In the genomic region with DNA sequence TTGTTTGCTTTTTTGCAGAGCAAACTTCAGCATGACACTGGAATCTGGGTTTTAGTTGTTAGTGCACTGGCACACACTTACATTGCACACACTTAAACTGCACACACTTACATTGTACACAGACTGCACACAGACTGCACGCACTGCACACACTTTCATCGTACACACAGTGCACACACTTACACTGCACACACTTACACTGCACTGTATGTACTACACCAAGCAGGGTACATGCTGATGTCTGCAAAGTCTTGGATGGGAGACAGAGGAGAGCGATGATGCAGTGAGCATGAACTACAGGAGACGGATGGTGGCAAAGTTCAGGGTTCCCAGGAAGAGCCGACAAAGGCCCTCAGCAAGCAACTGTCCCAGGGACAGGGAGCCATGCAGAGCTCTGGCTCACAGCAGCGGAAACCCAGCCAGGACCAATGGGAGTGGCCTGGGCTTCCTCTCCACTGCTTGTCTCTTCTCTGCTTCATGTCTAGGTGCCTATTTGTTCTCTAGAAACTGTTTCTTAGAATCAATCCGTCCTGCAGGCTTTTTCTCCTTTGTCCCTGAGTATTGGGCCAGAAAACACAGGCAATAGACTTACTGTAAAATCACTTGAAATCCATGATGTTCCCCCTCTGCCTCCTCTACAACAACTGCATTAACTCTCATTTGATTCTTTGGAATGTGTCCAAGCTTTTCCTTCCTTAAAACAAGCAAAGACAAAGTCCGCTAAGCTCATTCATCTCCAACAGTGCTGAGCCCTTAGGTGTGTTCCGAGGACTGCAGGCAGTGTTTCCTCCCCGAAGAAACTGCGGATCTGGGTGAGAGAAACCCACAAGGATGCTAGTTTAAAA, we compare ENCODE assay signal across 14 mouse cellular contexts. TPM values are rescaled to one million over a fixed set of nuclear protein-coding genes. Genes with fewer than 3 reads are reported as not detected.
DNase-seq lines count a peak whose midpoint lies in the region; ATAC-seq and TF ChIP-seq lines count a peak whose summit lies in the region.
"Had no signal": no experiment of that assay in that cellular context is flagged by ENCODE, and none has a peak within 500 bp of the region (broad histone marks: within the 10 kb centered on the region; RNA-seq: fewer than 3 reads in every experiment).

No protein-coding gene starts in this region.

- no peak overlapping the region for H3K4me2 ChIP-seq in forebrain, embryonic 14.5 days (ENCODE audit: low read length)
- no peak overlapping the region for H3K4me2 ChIP-seq in forebrain, embryonic 12.5 days
- no peak overlapping the region for H3K4me2 ChIP-seq in midbrain, embryonic 11.5 days
- H3K4me2 ChIP-seq in midbrain, embryonic 13.5 days (replicated peaks), result no peak overlapping the region
- H3K4me2 ChIP-seq in intestine, postnatal 0 days (replicated peaks; ENCODE audit: low read depth), result 0 out of 2 replicates have a peak overlapping the region, but pooled peaks have one; percentile 1
- no peak overlapping the region for H3K4me2 ChIP-seq in liver, embryonic 12.5 days
- H3K4me2 ChIP-seq: embryonic facial prominence, embryonic 15.5 days; limb, embryonic 12.5 days; neural tube, embryonic 13.5 days had no signal

- ATAC-seq in forebrain, embryonic 14.5 days, result no peak; the same call in 1 of the 2 replicates
- ATAC-seq in forebrain, embryonic 12.5 days (ENCODE audit: low FRiP score), result no peak
- no peak for ATAC-seq in midbrain, embryonic 11.5 days (ENCODE audit: low FRiP score)
- ATAC-seq in midbrain, embryonic 13.5 days, result no peak
- ATAC-seq in intestine, postnatal 0 days, result no peak
- no peak for ATAC-seq in liver, embryonic 12.5 days

- H3K27ac ChIP-seq in forebrain, embryonic 14.5 days (ENCODE audit: low read depth, low read length), result no peak overlapping the region
- no peak overlapping the region for H3K27ac ChIP-seq in forebrain, embryonic 12.5 days
- no peak overlapping the region for H3K27ac ChIP-seq in midbrain, embryonic 11.5 days (ENCODE audit: low read depth, low read length)
- no peak overlapping the region for H3K27ac ChIP-seq in midbrain, embryonic 13.5 days
- H3K27ac ChIP-seq in intestine, postnatal 0 days (ENCODE audit: low read depth, low read length), result no peak overlapping the region
- H3K27ac ChIP-seq in liver, embryonic 12.5 days, result no peak overlapping the region
- H3K27ac ChIP-seq: embryonic facial prominence, embryonic 15.5 days; gastrocnemius, adult 2 months; limb, embryonic 12.5 days; macrophage; neural tube, embryonic 13.5 days had no signal

- WGBS in forebrain, embryonic 14.5 days, result 47% methylated on average over 11 of the region's 11 CpGs
- WGBS in forebrain, embryonic 12.5 days, result 68% methylated on average over 11 of the region's 11 CpGs
- WGBS in midbrain, embryonic 11.5 days, result 79% methylated on average over 11 of the region's 11 CpGs
- WGBS in midbrain, embryonic 13.5 days, result 72% methylated on average over 11 of the region's 11 CpGs
- WGBS in intestine, postnatal 0 days, result 50% methylated on average over 11 of the region's 11 CpGs
- 74% methylated on average over 11 of the region's 11 CpGs for WGBS in liver, embryonic 12.5 days (ENCODE audit: insufficient replicate concordance)

- H3K9ac ChIP-seq in forebrain, embryonic 14.5 days (ENCODE audit: low read length), result no peak overlapping the region
- no peak overlapping the region for H3K9ac ChIP-seq in forebrain, embryonic 12.5 days
- H3K9ac ChIP-seq in midbrain, embryonic 11.5 days (ENCODE audit: low read length), result no peak overlapping the region
- H3K9ac ChIP-seq in midbrain, embryonic 13.5 days (replicated peaks), result no peak overlapping the region
- no peak overlapping the region for H3K9ac ChIP-seq in intestine, postnatal 0 days (ENCODE audit: low read depth, low read length)
- H3K9ac ChIP-seq in liver, embryonic 12.5 days, result no peak overlapping the region
- H3K9ac ChIP-seq: embryonic facial prominence, embryonic 15.5 days; limb, embryonic 12.5 days; neural tube, embryonic 13.5 days had no signal

- H3K9me3 ChIP-seq in forebrain, embryonic 14.5 days (replicated peaks; ENCODE audit: control insufficient read depth, low read length), result no peaks in the 10 kb centered on the region
- no peaks in the 10 kb centered on the region for H3K9me3 ChIP-seq in forebrain, embryonic 12.5 days
- no peaks in the 10 kb centered on the region for H3K9me3 ChIP-seq in midbrain, embryonic 11.5 days (ENCODE audit: control insufficient read depth, low read length)
- no peaks in the 10 kb centered on the region for H3K9me3 ChIP-seq in midbrain, embryonic 13.5 days
- no peaks in the 10 kb centered on the region for H3K9me3 ChIP-seq in intestine, postnatal 0 days (ENCODE audit: control insufficient read depth)
- no peaks in the 10 kb centered on the region for H3K9me3 ChIP-seq in liver, embryonic 12.5 days (replicated peaks)
- H3K9me3 ChIP-seq: embryonic facial prominence, embryonic 15.5 days; limb, embryonic 12.5 days; neural tube, embryonic 13.5 days had no signal

- no peak overlapping the region for H3K4me3 ChIP-seq in forebrain, embryonic 14.5 days (ENCODE audit: low read depth, low read length)
- H3K4me3 ChIP-seq in forebrain, embryonic 12.5 days (replicated peaks), result no peak overlapping the region
- H3K4me3 ChIP-seq in midbrain, embryonic 11.5 days (ENCODE audit: low read depth, low read length), result no peak overlapping the region
- H3K4me3 ChIP-seq in midbrain, embryonic 13.5 days (replicated peaks), result no peak overlapping the region
- H3K4me3 ChIP-seq in intestine, postnatal 0 days (ENCODE audit: low read depth, low read length), result no peak overlapping the region
- H3K4me3 ChIP-seq in liver, embryonic 12.5 days, result no peak overlapping the region
- H3K4me3 ChIP-seq: embryonic facial prominence, embryonic 15.5 days; gastrocnemius, adult 2 months; limb, embryonic 12.5 days; neural tube, embryonic 13.5 days had no signal

- no peaks in the 10 kb centered on the region for H3K27me3 ChIP-seq in forebrain, embryonic 14.5 days (replicated peaks; ENCODE audit: control insufficient read depth, insufficient read depth, low read length)
- no peaks in the 10 kb centered on the region for H3K27me3 ChIP-seq in forebrain, embryonic 12.5 days
- no peaks in the 10 kb centered on the region for H3K27me3 ChIP-seq in midbrain, embryonic 11.5 days (ENCODE audit: control insufficient read depth, insufficient read depth, low read length)
- no peaks in the 10 kb centered on the region for H3K27me3 ChIP-seq in midbrain, embryonic 13.5 days
- H3K27me3 ChIP-seq in intestine, postnatal 0 days (replicated peaks; ENCODE audit: control insufficient read depth, insufficient read depth, low read length), result no peaks in the 10 kb centered on the region
- peaks cover 9% of the 10 kb centered on the region; the same call in 1 of the 2 replicates for H3K27me3 ChIP-seq in liver, embryonic 12.5 days (replicated peaks)
- H3K27me3 ChIP-seq: CH12.LX; embryonic facial prominence, embryonic 15.5 days; limb, embryonic 12.5 days; neural tube, embryonic 13.5 days had no signal

- TF ChIP-seq CTCF in intestine, postnatal 0 days (IDR thresholded peaks at IDR 0.05; ENCODE audit: low read depth), result no peak

- DNase-seq in forebrain, embryonic 14.5 days (ENCODE audit: low spot score), result peak; percentile 19
- DNase-seq in midbrain, embryonic 11.5 days (ENCODE audit: low spot score, missing footprints), result peak; percentile 76
- DNase-seq in kidney, postnatal 4 days, result peak; percentile 31 to 42
- DNase-seq: gastrocnemius, adult 2 months; layer of hippocampus, adult 9-11 months had no signal

- H3K4me1 ChIP-seq in forebrain, embryonic 14.5 days (ENCODE audit: control insufficient read depth, insufficient read depth, low read length), result peaks cover 6% of the 10 kb centered on the region
- peaks cover 12% of the 10 kb centered on the region; the same call in 1 of the 2 replicates for H3K4me1 ChIP-seq in forebrain, embryonic 12.5 days
- H3K4me1 ChIP-seq in midbrain, embryonic 11.5 days (ENCODE audit: control insufficient read depth, insufficient read depth, low read length), result no peaks in the 10 kb centered on the region
- H3K4me1 ChIP-seq in midbrain, embryonic 13.5 days (replicated peaks), result peaks cover 8% of the 10 kb centered on the region; the same call in 1 of the 2 replicates
- no peaks in the 10 kb centered on the region for H3K4me1 ChIP-seq in intestine, postnatal 0 days (replicated peaks; ENCODE audit: control insufficient read depth, insufficient read depth, low read length)
- H3K4me1 ChIP-seq in liver, embryonic 12.5 days, result peaks cover 10% of the 10 kb centered on the region
- H3K4me1 ChIP-seq: limb, embryonic 12.5 days had no signal

- no peaks in the 10 kb centered on the region for H3K36me3 ChIP-seq in forebrain, embryonic 14.5 days (ENCODE audit: control insufficient read depth, insufficient read depth, low read length)
- no peaks in the 10 kb centered on the region for H3K36me3 ChIP-seq in forebrain, embryonic 12.5 days (replicated peaks)
- H3K36me3 ChIP-seq in midbrain, embryonic 11.5 days (ENCODE audit: control insufficient read depth, insufficient read depth, low read length), result no peaks in the 10 kb centered on the region
- no peaks in the 10 kb centered on the region for H3K36me3 ChIP-seq in midbrain, embryonic 13.5 days
- no peaks in the 10 kb centered on the region for H3K36me3 ChIP-seq in intestine, postnatal 0 days (ENCODE audit: control insufficient read depth, insufficient read depth)
- H3K36me3 ChIP-seq in liver, embryonic 12.5 days, result no peaks in the 10 kb centered on the region
- H3K36me3 ChIP-seq: embryonic facial prominence, embryonic 15.5 days; limb, embryonic 12.5 days; neural tube, embryonic 13.5 days had no signal

RNA-seq across cellular contexts. Expression of a gene that starts 20.1 kb away (rescaled TPM):
- polyA plus RNA-seq in forebrain, embryonic 14.5 days (2014; fragmentation: Nextera tagmentation; extraction: Ambion mirVana), result not detected in 2 replicates
- 0.13 TPM in 1 of 2 replicates, not detected in the other for polyA plus RNA-seq in forebrain, embryonic 12.5 days (2016; fragmentation: Nextera tagmentation; extraction: Ambion mirVana)
- 0.29 and 0.44 TPM in 2 replicates for polyA plus RNA-seq in midbrain, embryonic 11.5 days (2014; fragmentation: Nextera tagmentation; extraction: Ambion mirVana)
- polyA plus RNA-seq in midbrain, embryonic 13.5 days (2015; fragmentation: Nextera tagmentation; extraction: Ambion mirVana), result 0.08 TPM in 1 of 2 replicates, not detected in the other
- polyA plus RNA-seq in intestine, postnatal 0 days (2015; fragmentation: Nextera tagmentation; extraction: Ambion mirVana), result not detected in 2 replicates
- polyA plus RNA-seq in liver, embryonic 12.5 days (2016; fragmentation: Nextera tagmentation; extraction: Ambion mirVana), result 5.3 and 6.4 TPM in 2 replicates
- polyA plus RNA-seq: macrophage had no signal

Comparison
In these comparisons a context has a peak if more than half of its experiments do, and no peak if none do; other contexts are left out.
1. DNase-seq: peak in every context shown above with its lines; median percentile 76 in midbrain, embryonic 11.5 days; 36 in kidney, postnatal 4 days; 19 in forebrain, embryonic 14.5 days.